Mouse (Mus musculus) liver, adult 2 months (tissue): ENCODE measurements around the gene Pdzd9. TPM values are rescaled to one million over a fixed set of nuclear protein-coding genes. Genes with fewer than 3 reads are reported as not detected.
"Not testable (repeated sequence)": the region's sequence is repeated elsewhere in the genome, so short reads cannot be mapped to it uniquely, and the experiment has no call there.

Experiments used
- DNase-seq: peaks from one replicate; pipeline ENCODE4 v3.0.0-alpha.2; 2011; ENCODE audit warnings: low read depth, low spot score; ENCODE audit errors: extremely low read depth
- H3K27ac ChIP-seq: fragments of 200-500 bp; replicated peaks from 2 replicates; pipeline ENCODE4 v1.5.1; 2012; ENCODE audit warnings: low read depth, mild to moderate bottlenecking, control low read depth, inconsistent platforms, low read length; ENCODE audit not compliant: insufficient read depth
- H3K27me3 ChIP-seq: fragments of 200-500 bp; 2 replicates; pipeline ENCODE4 v1.6.1; 2012; ENCODE audit warnings: mild to moderate bottlenecking, moderate library complexity, low read length, inconsistent platforms; ENCODE audit not compliant: control insufficient read depth, insufficient read depth
- H3K36me3 ChIP-seq: fragments of 200-500 bp; 2 replicates; pipeline ENCODE4 v1.6.1; 2012; ENCODE audit warnings: low read length, inconsistent platforms; ENCODE audit not compliant: control insufficient read depth, insufficient read depth
- H3K4me1 ChIP-seq: fragments of 200-500 bp; 2 replicates; pipeline ENCODE4 v1.6.1; 2011; ENCODE audit warnings: low read length; ENCODE audit not compliant: control insufficient read depth, insufficient read depth
- H3K4me3 ChIP-seq: fragments of 200-500 bp; 2 replicates; pipeline ENCODE4 v1.5.1; 2011; ENCODE audit warnings: low read depth, mild to moderate bottlenecking, control low read depth, low read length, moderate library complexity; ENCODE audit not compliant: insufficient read depth
- H3K79me2 ChIP-seq: fragments of 200-500 bp; 2 replicates; pipeline ENCODE4 v1.6.1; 2012; ENCODE audit warnings: inconsistent platforms, mild to moderate bottlenecking, low read length, moderate library complexity; ENCODE audit not compliant: control insufficient read depth, insufficient read depth
- H3K9ac ChIP-seq: fragments of 200-500 bp; 2 replicates; pipeline ENCODE4 v1.6.1; 2012; ENCODE audit warnings: low read depth, mild to moderate bottlenecking, control low read depth, inconsistent platforms, low read length
- CTCF ChIP-seq: fragments of 200-500 bp; IDR thresholded peaks from 2 replicates; pipeline ENCODE4 v1.5.1; 2011; ENCODE audit warnings: low read depth, low read length, control low read depth
- POLR2A ChIP-seq: fragments of 200-500 bp; IDR thresholded peaks from 2 replicates; pipeline ENCODE4 v1.6.1; 2011; ENCODE audit warnings: low read length, control low read depth; ENCODE audit not compliant: insufficient read depth; ENCODE audit errors: extremely low read depth
- WGBS: fragments of 180-500 bp; shearing (Covaris S2); methylation state at CpG from one replicate; pipeline ENCODE4 v1.1.7; 2018; 5-methylcytosine and 5-hydroxymethylcytosine counted together
- polyA plus RNA-seq: library from polyadenylated mRNA; depleted of rRNA; stranded (reverse); fragments of >200 nt; gene quantifications from 2 replicates; pipeline ENCODE4 v1.2.3, GENCODE M21; 2012; rRNA removed
- total RNA-seq: library from RNA; depleted of rRNA; stranded (reverse); fragments of >200 nt; gene quantifications from 2 replicates; pipeline ENCODE4 v1.2.3, GENCODE M21; 2014; rRNA removed

Pdzd9 gene
- total RNA-seq (not detected in 2 replicates), polyA plus RNA-seq (not detected in 2 replicates)

GRCm38 (mm10) chr7:120670153-120670875 lies at the start of gene Pdzd9:
Gene Pdzd9, minus strand, starts transcription at chr7:120670343.
- H3K4me3 ChIP-seq = no peak within 1 kb of the TSS
- H3K27ac ChIP-seq = no peak within 1 kb of the TSS
- DNase-seq = no peak
- no peak within 1 kb of the TSS for H3K9ac ChIP-seq
- TF ChIP-seq CTCF = peak; percentile 90
- TF ChIP-seq POLR2A = no peak
- H3K79me2 ChIP-seq = no peaks in the 10 kb centered on the region
- WGBS = 20% methylated on average over 14 of the region's 14 CpGs
- H3K36me3 ChIP-seq = no peaks in the 10 kb centered on the region
- H3K4me1 ChIP-seq = no peaks in the 10 kb centered on the region; the same call in 1 of the 2 replicates
- no peaks in the 10 kb centered on the region for H3K27me3 ChIP-seq

- TF ChIP-seq POLR2A = no peak
- TF ChIP-seq CTCF = no peak
- Histone ChIP-seq H3K36me3 (no peaks in the 10 kb centered on the region), H3K27ac (no peak overlapping the region), H3K27me3 (no peaks in the 10 kb centered on the region), H3K9ac (no peak overlapping the region), H3K4me3 (no peak overlapping the region), H3K4me1 (no peaks in the 10 kb centered on the region; the same call in 1 of the 2 replicates), H3K79me2 (peaks cover 5% of the 10 kb centered on the region; the same call in 1 of the 2 replicates)
- no peak for DNase-seq
- WGBS = 82% methylated on average over 2 of the region's 2 CpGs
Measured at GRCm38 (mm10) chr7:120717261-120717660, 47.1 kb upstream of the Pdzd9 start.

GRCm38 (mm10) chr7:120713951-120714350 lies 43.8 kb upstream of the Pdzd9 start:
- peaks cover 11% of the 10 kb centered on the region; the same call in 1 of the 2 replicates for H3K79me2 ChIP-seq
- 84% methylated on average over 11 of the region's 11 CpGs for WGBS
- H3K4me3 ChIP-seq, H3K36me3 ChIP-seq, H3K9ac ChIP-seq, H3K27ac ChIP-seq, H3K4me1 ChIP-seq, H3K27me3 ChIP-seq: not testable (repeated sequence)
- peak; percentile 39 for DNase-seq

GRCm38 (mm10) chr7:120713225-120713624 lies 43.1 kb upstream of the Pdzd9 start:
- H3K36me3 ChIP-seq = no peaks in the 10 kb centered on the region
- H3K27me3 ChIP-seq = no peaks in the 10 kb centered on the region
- peaks cover 11% of the 10 kb centered on the region; the same call in 1 of the 2 replicates for H3K79me2 ChIP-seq
- H3K4me1 ChIP-seq = no peaks in the 10 kb centered on the region
- no peak overlapping the region for H3K9ac ChIP-seq
- H3K4me3 ChIP-seq = no peak overlapping the region
- WGBS = 82% methylated on average over 2 of the region's 2 CpGs
- DNase-seq = no peak
- TF ChIP-seq CTCF (no peak), POLR2A (no peak)
- H3K27ac ChIP-seq = no peak overlapping the region

- H3K36me3 ChIP-seq = no peaks in the 10 kb centered on the region
- 98% methylated on average over 2 of the region's 2 CpGs for WGBS
- no peaks in the 10 kb centered on the region for H3K4me1 ChIP-seq
- H3K27me3 ChIP-seq = no peaks in the 10 kb centered on the region
- TF ChIP-seq POLR2A (no peak), CTCF (no peak)
- peaks cover 15% of the 10 kb centered on the region; the same call in 1 of the 2 replicates for H3K79me2 ChIP-seq
- H3K4me3 ChIP-seq = no peak overlapping the region
- no peak overlapping the region for H3K27ac ChIP-seq
- no peak for DNase-seq
- H3K9ac ChIP-seq = no peak overlapping the region
Measured at GRCm38 (mm10) chr7:120712071-120712470, 41.9 kb upstream of the Pdzd9 start.

DNA sequence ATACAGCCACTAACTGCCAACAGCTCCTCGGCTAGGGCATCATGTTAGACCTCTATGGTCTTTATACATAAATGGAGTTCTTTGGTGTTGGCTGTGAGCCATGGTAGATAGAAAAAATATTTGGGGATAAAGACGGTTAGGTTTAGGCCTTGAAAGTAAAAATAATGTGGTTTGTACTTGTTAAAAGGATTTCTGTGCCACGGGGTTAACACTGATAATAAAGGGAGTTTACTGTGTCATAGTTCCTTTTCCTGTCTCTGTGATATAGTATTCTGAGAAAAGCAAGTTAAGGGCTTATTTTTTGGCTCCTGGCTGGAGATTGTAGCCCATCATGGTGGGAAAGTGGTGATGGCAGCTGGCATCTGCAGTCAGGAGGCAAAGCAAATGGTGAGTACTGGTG lies 33.7 kb upstream of the Pdzd9 start:
- no peak for DNase-seq
- Histone ChIP-seq H3K4me1 (no peaks in the 10 kb centered on the region; the same call in 1 of the 2 replicates), H3K27ac (no peak overlapping the region), H3K79me2 (peaks cover 16% of the 10 kb centered on the region; the same call in 1 of the 2 replicates), H3K9ac (no peak overlapping the region), H3K36me3 (no peaks in the 10 kb centered on the region), H3K4me3 (no peak overlapping the region), H3K27me3 (no peaks in the 10 kb centered on the region)
- WGBS = 78% methylated on average over 3 of the region's 3 CpGs
- TF ChIP-seq POLR2A (no peak), CTCF (no peak)
